Mouse (Mus musculus) liver, adult 2 months (tissue): ENCODE measurements around the gene Prf1. TPM values are rescaled to one million over a fixed set of nuclear protein-coding genes. Genes with fewer than 3 reads are reported as not detected.

Experiments
- DNase-seq: peaks from one replicate; pipeline ENCODE4 v3.0.0-alpha.2; 2011; ENCODE audit warnings: low read depth, low spot score; ENCODE audit errors: extremely low read depth
- H3K27ac ChIP-seq: fragments of 200-500 bp; replicated peaks from 2 replicates; pipeline ENCODE4 v1.5.1; 2012; ENCODE audit warnings: low read depth, mild to moderate bottlenecking, control low read depth, inconsistent platforms, low read length; ENCODE audit not compliant: insufficient read depth
- H3K27me3 ChIP-seq: fragments of 200-500 bp; 2 replicates; pipeline ENCODE4 v1.6.1; 2012; ENCODE audit warnings: mild to moderate bottlenecking, moderate library complexity, low read length, inconsistent platforms; ENCODE audit not compliant: control insufficient read depth, insufficient read depth
- H3K36me3 ChIP-seq: fragments of 200-500 bp; 2 replicates; pipeline ENCODE4 v1.6.1; 2012; ENCODE audit warnings: low read length, inconsistent platforms; ENCODE audit not compliant: control insufficient read depth, insufficient read depth
- H3K4me1 ChIP-seq: fragments of 200-500 bp; 2 replicates; pipeline ENCODE4 v1.6.1; 2011; ENCODE audit warnings: low read length; ENCODE audit not compliant: control insufficient read depth, insufficient read depth
- H3K4me3 ChIP-seq: fragments of 200-500 bp; 2 replicates; pipeline ENCODE4 v1.5.1; 2011; ENCODE audit warnings: low read depth, mild to moderate bottlenecking, control low read depth, low read length, moderate library complexity; ENCODE audit not compliant: insufficient read depth
- H3K79me2 ChIP-seq: fragments of 200-500 bp; 2 replicates; pipeline ENCODE4 v1.6.1; 2012; ENCODE audit warnings: inconsistent platforms, mild to moderate bottlenecking, low read length, moderate library complexity; ENCODE audit not compliant: control insufficient read depth, insufficient read depth
- H3K9ac ChIP-seq: fragments of 200-500 bp; 2 replicates; pipeline ENCODE4 v1.6.1; 2012; ENCODE audit warnings: low read depth, mild to moderate bottlenecking, control low read depth, inconsistent platforms, low read length
- CTCF ChIP-seq: fragments of 200-500 bp; IDR thresholded peaks from 2 replicates; pipeline ENCODE4 v1.5.1; 2011; ENCODE audit warnings: low read depth, low read length, control low read depth
- POLR2A ChIP-seq: fragments of 200-500 bp; IDR thresholded peaks from 2 replicates; pipeline ENCODE4 v1.6.1; 2011; ENCODE audit warnings: low read length, control low read depth; ENCODE audit not compliant: insufficient read depth; ENCODE audit errors: extremely low read depth
- WGBS: fragments of 180-500 bp; shearing (Covaris S2); methylation state at CpG from one replicate; pipeline ENCODE4 v1.1.7; 2018; 5-methylcytosine and 5-hydroxymethylcytosine counted together
- polyA plus RNA-seq: library from polyadenylated mRNA; depleted of rRNA; stranded (reverse); fragments of >200 nt; gene quantifications from 2 replicates; pipeline ENCODE4 v1.2.3, GENCODE M21; 2012; rRNA removed
- total RNA-seq: library from RNA; depleted of rRNA; stranded (reverse); fragments of >200 nt; gene quantifications from 2 replicates; pipeline ENCODE4 v1.2.3, GENCODE M21; 2014; rRNA removed

Prf1 gene
- total RNA-seq (0.27 and 0.28 TPM in 2 replicates), polyA plus RNA-seq (0.18 and 0.26 TPM in 2 replicates)

DNA sequence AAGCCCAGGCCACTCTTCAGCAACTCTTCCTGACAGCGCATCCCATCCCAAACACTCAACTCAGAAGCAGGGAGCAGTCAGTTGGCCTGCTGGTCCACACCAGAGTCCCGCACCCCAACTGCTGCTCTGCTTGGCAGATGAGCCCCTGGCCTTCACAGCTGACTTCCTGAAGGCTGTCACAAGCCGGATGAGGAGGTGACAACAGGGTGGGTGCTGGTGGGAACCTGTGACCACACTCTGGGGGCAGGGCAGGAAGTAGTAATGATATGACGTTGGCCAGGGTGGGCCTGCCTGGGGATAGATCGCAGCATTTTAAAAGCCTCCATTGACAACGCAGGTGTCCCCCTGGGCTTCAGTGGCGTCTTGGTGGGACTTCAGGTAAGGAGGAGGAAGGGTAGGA, at the start of gene Prf1:
Gene Prf1, plus strand, starts transcription at position 357 of the 400 bp plus-strand sequence.
- Histone ChIP-seq H3K4me3 (no peak within 1 kb of the TSS), H3K27me3 (no peaks in the 10 kb centered on the region), H3K9ac (no peak within 1 kb of the TSS), H3K79me2 (no peaks in the 10 kb centered on the region), H3K27ac (no peak within 1 kb of the TSS), H3K36me3 (no peaks in the 10 kb centered on the region), H3K4me1 (no peaks in the 10 kb centered on the region)
- WGBS, result 84% methylated on average over 7 of the region's 7 CpGs
- DNase-seq, result no peak
- TF ChIP-seq POLR2A (no peak), CTCF (no peak)

DNA sequence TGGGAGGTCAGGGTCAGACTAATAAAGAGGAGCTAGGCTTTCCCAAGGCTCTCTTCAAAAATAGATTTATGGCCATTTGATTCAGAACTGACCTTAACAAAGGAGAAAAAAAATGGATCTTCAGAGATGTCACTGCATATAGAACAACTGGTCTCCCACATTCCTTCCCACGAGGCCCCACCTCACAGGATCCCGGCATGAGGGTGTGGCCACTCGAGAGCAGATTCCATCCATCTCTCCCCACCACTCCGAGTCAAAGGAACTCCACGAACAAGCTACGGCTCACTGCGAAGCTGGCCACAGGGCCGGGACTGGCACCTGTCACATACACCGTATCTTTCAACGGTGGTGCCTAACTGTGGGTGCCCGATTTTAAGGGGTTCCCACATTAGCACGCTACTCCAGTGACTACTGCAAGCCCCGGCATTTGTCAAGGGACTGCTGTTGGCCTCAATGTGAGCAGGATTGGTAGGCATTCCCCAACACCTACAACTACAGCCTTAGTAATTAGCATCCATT, 49.0 kb upstream of the Prf1 start:
- no peaks in the 10 kb centered on the region for H3K4me1 ChIP-seq
- no peak overlapping the region for H3K9ac ChIP-seq
- no peak overlapping the region for H3K4me3 ChIP-seq
- H3K27ac ChIP-seq, result no peak overlapping the region
- TF ChIP-seq CTCF, result no peak
- H3K36me3 ChIP-seq, result no peaks in the 10 kb centered on the region
- H3K27me3 ChIP-seq, result no peaks in the 10 kb centered on the region
- no peak for DNase-seq
- H3K79me2 ChIP-seq, result no peaks in the 10 kb centered on the region
- 91% methylated on average over 13 of the region's 13 CpGs for WGBS

DNA sequence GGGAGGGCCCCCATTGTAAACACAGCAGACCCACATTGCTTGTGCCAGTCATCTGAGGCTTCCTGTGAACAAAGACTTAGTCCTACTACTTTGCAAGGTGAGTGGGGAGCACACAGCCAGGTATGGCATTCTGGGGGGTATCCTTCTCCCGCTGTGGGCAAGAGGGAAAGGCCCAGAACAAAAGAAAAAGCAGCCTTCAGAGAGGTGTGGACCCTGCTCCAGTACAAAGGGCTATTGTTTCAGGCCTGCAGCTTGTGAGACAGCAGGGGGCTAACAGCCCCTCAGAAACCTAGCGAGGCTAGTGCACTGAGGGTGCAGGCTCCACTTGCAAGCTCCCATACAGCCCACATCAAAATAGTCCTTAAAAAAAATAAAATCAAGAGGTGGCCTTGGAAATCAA, 47.7 kb upstream of the Prf1 start:
- no peak overlapping the region for H3K9ac ChIP-seq
- H3K4me1 ChIP-seq, result no peaks in the 10 kb centered on the region
- no peaks in the 10 kb centered on the region for H3K79me2 ChIP-seq
- H3K4me3 ChIP-seq, result no peak overlapping the region
- TF ChIP-seq CTCF (no peak), POLR2A (no peak)
- DNase-seq, result no peak
- 93% methylated on average over 2 of the region's 2 CpGs for WGBS
- H3K27me3 ChIP-seq, result no peaks in the 10 kb centered on the region
- no peak overlapping the region for H3K27ac ChIP-seq
- H3K36me3 ChIP-seq, result no peaks in the 10 kb centered on the region

DNA sequence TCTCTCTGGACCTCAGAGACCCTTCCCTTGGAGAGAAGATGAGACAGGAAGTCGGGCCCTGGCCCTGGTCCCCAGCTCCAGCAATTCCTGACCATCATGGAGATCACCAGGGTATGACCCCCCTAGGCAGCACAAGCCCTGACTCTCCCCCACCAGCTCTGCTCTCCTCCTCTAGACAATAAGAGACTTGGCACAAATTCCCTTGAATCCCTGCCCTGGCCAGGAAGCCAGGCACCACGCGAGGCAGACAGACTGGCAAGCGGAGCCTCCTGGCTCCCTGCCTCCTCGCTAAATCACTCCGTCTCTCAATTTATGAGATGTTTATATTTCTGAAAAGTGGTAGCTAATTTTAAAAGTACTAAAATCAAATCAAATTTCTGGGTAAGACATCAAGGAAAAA, 42.9 kb upstream of the Prf1 start:
- TF ChIP-seq POLR2A (no peak), CTCF (no peak)
- no peak for DNase-seq
- no peaks in the 10 kb centered on the region for H3K4me1 ChIP-seq
- WGBS, result 70% methylated on average over 6 of the region's 6 CpGs
- H3K27me3 ChIP-seq, result no peaks in the 10 kb centered on the region
- H3K9ac ChIP-seq, result no peak overlapping the region
- no peaks in the 10 kb centered on the region for H3K36me3 ChIP-seq
- H3K79me2 ChIP-seq, result no peaks in the 10 kb centered on the region
- no peak overlapping the region for H3K27ac ChIP-seq
- no peak overlapping the region for H3K4me3 ChIP-seq

DNA sequence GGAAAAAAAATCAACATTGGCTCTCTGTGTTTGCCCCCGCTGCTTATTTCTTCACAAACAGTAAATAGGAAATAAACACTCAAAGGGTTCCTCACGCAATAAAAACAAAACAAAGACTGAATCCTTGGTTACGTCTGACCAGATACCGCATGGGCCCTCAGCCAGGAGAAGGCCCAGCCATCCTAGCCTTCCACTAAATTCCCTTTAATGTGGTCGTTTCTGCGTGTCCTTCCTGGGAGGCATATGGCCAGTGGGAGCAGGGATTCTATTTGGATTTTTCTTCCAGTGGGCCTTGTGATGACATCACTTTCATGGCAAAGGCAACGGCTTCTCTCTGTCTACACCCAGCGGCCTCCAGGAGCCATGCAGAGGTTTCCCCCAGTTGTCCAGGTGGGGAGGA, 42.4 kb upstream of the Prf1 start:
- H3K79me2 ChIP-seq, result no peaks in the 10 kb centered on the region
- TF ChIP-seq POLR2A (no peak), CTCF (no peak)
- no peaks in the 10 kb centered on the region for H3K4me1 ChIP-seq
- 88% methylated on average over 8 of the region's 8 CpGs for WGBS
- no peaks in the 10 kb centered on the region for H3K27me3 ChIP-seq
- H3K27ac ChIP-seq, result no peak overlapping the region
- no peak overlapping the region for H3K9ac ChIP-seq
- DNase-seq, result no peak
- H3K36me3 ChIP-seq, result no peaks in the 10 kb centered on the region
- H3K4me3 ChIP-seq, result no peak overlapping the region

DNA sequence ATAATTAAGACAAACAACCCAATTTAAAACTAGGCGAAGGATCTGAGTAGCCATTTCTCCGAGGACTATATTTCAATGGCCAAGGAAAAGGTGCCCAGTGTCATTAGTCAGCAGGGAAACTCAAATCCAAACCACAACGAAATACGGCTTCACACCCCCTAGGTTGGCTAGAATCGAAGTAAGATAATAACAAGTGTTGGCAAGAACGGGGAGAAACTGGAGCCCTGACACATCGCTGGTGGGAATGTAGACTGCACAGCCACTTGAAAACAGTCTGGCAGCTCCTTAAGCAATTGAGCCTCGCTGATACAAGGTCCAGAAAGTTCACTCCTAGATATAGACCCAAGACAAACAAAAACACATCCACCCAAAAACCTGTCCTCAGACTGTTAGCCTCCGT, 41.0 kb upstream of the Prf1 start:
- no peak overlapping the region for H3K4me3 ChIP-seq
- no peaks in the 10 kb centered on the region for H3K79me2 ChIP-seq
- no peaks in the 10 kb centered on the region for H3K27me3 ChIP-seq
- no peak for TF ChIP-seq POLR2A
- no peak for TF ChIP-seq CTCF
- H3K36me3 ChIP-seq, result no peaks in the 10 kb centered on the region
- H3K9ac ChIP-seq, result no peak overlapping the region
- no peak for DNase-seq
- WGBS, result 93% methylated on average over 9 of the region's 9 CpGs
- no peak overlapping the region for H3K27ac ChIP-seq
- H3K4me1 ChIP-seq, result no peaks in the 10 kb centered on the region
